Mouse (Mus musculus) embryo, embryonic 11 days (tissue): ENCODE measurements around the gene B3galt1.

ENCODE experiments used
- DNase-seq: peaks from one replicate; pipeline ENCODE4 v3.0.0-alpha.2; 2015

The B3galt1 gene

DNA sequence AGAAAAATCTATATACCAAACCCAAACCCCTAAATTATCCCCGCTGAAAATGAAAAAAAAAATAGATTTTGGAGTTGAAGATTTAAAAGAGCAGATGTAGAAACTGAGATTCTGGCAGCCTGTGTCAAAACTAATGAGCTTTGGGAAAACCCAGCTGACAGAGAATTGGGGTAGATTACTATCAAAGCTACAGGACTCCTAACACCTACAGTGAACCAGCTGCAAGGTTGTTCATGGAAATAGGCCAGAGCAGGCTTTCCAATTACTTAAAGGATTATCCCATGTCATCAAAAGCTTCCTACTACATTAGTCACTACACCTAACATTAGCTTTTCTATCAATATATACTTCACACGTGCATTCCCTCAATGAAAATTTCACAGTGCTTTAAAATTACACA lies 165.1 kb downstream of the B3galt1 start:
- DNase-seq: no peak

DNA sequence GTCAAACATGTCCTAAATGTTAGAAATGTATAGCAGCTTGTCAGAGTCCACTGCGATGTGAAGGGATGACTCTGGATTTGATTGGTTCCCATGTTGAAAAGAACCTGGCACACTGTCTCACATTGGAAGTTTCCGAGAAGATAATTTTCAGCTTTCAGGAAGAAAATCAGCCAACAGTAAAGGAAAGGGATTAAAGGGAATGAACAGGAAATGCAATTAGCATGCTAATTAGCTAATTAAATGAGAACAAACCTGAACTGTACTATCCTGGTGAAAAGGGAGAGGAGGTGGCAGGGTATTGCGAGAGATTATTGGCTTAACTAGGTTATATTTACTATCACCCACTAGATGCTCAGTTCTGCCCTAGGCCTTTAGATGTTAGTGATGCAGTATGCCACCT lies 185.9 kb downstream of the B3galt1 start:
- DNase-seq: no peak

DNA sequence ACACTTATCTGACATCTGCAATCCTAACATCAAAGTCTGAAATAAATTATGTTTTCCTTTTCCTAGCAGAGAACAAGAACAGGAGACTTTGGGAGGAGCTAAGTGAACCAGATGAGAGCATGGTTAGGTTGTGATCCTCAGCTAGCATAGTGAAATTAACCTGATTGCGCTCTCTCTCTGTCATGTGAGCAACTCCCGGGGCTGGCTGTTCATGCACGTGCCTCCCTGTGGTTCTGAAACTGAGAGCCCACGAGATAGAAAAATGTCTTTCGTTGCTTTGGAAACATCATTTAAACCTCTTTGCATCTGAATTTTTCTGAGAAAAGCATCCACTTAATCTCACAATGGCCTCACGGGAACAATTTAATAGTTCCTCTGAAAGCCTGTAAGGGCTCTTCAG lies 190.8 kb downstream of the B3galt1 start:
- DNase-seq: no peak

DNA sequence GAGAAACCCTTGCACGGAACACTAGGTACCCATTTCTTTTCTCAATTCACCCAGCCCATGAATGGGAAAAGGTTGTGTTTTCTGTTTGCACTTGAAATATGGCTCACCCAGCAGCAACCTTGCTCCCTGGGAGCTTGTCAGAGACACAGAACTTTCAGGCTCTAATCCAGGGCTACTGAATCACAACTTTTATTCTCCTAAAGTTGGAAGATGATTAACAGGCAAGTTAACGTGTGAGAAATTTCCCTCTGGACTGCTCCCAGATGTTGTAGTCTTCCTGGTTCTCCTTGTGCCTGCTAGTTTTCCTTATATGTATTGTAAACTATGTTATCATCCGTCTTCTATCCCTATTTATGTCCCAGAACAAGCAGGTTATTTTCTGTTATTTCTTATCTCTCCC lies 221.9 kb downstream of the B3galt1 start:
- no peak for DNase-seq

DNA sequence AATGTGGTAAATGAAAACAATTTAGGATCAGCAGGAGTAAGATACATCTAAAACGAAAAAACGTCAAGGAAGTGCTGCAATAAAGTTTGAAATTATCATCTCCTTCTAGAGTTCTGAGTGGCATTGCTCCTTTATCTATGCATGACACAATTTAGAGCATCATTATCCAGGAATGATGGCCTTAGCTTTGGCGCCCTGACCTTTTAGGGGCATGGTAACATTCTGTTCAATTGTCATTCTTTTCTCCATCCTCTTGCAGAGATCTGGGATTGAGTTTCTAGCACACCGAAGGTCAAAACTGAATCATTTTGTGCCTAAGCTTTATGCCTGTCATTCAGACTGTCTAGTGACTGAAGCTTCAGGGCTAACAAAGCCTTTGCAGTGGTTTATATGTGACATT lies 231.9 kb downstream of the B3galt1 start:
- DNase-seq: no peak

DNA sequence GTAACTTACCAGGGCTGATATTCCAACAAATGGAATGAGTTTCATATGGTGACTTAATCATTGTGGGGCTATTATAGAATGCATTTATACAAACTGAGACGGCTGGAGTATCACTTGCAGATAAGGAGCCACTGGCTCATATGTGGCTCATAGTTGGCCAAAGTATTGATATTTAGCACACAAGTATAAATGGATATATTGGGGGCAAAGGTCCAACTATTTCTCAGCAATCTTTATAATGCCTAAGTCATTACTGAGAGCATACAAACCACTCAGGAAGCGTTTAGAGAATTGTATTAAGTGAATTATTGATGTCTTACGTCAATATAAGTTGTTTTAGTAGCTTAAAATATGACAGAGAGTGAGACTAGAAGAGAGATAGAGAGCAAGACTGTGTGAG lies 234.3 kb downstream of the B3galt1 start:
- DNase-seq: no peak

DNA sequence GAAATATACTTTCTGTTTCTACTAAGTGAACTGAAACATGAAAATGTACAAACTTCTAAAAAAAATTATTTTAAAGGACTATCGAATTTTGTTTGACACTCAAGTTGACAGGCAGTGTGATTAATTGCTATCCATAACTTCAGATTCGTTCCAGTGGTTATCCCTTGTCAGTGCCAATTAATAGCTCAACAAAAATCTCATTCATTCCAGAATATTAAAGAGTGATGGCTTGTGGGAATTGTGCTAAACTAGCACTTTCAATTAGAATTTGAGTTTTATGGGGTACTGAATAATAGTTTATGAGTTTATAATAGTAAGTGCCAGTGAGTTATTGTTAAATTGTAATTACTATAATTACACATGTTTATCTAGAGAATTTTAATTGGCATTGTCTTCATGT lies 250.5 kb downstream of the B3galt1 start:
- DNase-seq: no peak

DNA sequence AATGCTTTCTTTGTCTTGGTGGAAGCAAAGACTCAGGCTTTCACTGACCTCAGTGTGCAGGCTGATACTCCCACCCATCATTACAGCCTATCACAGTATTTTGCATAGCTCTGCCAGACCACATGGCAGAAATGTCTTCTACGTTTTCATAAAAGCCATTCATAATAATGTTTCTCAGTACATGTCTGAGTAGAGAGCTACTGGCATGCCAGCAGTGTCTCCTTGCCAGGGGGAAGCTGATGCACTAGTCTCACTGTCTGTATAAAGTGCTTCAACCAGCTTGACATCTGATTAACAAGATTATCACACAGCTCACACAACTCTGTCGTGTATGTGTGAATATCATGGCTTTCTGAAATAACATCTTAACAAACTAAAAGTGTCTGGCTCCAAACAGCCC lies 252.3 kb downstream of the B3galt1 start:
- no peak for DNase-seq

DNA sequence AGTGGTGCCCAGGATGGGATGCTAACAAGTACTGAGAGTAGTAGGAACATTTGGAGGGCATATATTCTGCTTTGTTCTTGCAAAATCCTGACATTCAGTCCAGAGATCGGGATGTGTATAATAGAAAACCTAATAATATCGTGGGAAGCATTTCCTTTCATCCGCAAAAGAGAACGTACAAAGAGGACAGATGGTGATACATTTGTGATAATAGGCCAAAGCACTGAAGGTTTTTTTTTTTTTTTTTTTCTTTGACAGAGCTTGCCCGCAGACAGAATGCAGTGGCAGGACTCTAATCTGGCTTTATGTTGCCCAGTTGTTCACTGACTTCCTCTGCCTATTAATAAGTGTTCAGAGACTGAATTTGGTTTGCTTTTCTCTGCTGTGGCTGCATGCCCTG lies 256.7 kb downstream of the B3galt1 start:
- DNase-seq: no peak

DNA sequence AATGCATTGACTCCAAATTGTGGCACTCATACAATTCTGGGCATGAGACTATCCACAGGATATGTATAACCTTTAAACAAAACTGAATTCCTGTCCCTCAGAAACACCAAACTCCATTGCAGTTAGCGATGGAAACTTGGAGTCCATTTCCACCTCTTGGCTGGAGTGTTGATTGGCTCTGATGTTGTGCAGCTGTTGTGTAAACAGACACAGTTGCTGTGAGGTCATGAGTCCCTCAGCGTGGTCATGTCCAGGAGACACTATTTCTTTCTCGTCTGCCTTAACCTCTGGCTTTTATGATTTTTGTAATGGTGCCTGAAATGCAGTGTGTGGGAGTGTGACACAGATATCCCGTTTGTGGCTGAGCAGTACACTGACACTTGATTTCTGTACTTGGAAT lies 262.0 kb downstream of the B3galt1 start:
- DNase-seq: no peak

DNA sequence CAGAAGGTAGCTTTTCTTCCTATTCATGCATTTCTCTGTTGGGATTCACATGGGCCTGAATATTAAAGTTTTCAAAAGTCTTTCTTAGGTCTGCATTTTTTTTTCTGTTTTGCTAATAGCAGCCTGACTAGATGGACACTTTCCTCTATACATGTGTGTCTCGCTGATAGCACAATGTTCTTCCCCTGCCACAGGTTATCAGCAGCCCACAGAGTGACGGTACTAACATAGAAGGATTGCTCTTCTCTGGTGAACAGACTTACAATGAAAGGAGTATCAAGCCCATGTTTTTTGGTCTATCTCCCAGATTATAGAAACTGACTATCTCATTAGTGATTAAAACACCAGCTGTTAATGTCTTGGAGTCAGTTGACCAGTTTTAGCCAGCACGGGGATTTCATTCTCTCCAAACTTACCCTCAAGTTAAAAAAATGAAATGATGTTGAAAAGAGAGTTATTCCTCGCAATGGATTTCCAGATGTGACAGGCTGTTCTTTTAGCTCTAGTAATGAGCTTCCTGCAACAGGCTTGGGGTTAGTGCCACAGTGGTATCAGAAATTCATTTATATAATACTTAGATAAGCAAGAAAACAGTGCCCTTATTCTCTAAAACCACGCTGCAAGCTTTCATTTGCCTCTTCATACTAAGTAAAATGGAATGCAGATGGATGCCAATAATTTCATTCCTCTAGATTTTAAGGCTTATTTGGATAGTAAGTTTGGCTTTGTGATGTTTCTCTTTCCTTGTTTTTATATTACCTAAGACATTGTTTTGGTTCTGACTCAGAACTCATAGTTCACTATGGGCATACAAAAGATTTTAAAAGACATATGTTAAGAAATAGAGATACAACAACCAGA lies 263.6 kb downstream of the B3galt1 start:
- DNase-seq: no peak

DNA sequence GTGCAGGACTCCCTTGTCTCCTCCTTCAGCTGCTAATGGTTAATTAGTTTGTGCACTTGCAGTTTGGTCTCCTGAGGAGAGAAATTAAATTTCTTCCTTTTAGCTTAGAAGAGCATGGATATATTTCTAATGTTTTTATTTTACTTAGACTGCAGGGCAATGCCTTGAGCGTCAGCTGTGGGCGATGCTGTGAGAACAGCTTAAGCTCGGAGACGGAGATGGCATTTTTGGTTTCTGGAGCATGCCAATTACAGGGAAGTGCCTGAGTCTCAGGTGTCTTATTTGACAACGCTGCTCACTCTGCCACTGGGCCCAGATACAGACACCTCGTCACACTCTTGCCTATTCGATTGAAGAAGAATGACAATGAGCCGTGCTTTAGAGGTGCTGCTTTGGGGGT lies 282.1 kb downstream of the B3galt1 start:
- no peak for DNase-seq

DNA sequence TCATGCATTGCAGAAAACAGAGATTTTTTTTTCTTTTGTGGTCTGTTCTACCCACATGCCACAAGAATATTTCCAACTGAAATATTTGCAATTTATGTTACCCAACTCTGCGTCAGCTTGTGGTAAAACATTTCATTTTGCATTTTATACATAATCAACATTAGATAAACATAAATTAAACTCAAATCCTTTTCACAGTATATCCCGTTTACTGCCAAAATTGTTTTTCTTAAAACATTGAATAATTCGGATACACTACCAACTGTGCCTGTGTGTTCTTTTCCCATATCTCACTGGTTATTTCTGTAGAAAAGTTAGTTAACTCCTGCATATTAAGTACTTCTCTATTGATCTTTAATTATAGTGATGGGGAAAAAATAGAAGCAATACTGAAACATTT lies 285.1 kb downstream of the B3galt1 start:
- DNase-seq: no peak

DNA sequence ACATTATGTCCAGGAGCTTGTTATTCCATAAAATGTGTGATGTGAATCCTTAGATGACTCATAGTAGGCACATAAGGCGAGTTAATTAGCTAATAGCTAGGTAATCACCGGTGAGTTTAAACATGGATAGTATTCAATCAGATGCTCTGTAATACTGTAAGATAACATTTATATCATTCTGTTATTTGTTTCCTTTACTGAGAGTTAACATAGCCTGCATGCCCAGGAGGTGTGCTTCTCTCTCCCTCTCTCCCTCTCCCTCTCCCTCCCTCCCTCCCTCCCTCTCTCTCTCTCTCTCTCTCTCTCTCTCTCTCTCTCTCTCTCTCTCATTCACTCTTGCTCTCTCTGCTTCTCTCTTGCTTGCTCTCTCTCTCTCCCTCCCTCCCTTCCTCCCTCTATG lies 292.7 kb downstream of the B3galt1 start:
- no peak for DNase-seq

DNA sequence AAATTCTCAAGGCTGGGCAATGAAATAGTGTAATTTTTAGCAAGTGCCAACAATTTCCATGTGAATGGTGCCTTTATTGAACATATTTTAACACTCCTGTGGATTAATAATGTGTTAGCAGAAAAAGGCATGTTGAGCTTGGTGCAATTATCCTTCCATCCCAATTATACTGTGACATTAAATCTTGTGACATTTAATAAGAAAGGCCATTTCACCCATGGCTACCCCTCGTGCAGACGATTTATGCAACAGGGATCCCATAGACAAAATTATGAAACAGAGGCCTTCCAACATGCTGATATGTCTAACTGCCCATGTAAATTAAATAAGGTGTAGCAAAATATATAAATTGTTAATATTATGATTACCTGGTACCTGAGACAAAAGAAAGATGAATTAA lies 293.3 kb downstream of the B3galt1 start:
- DNase-seq: no peak

DNA sequence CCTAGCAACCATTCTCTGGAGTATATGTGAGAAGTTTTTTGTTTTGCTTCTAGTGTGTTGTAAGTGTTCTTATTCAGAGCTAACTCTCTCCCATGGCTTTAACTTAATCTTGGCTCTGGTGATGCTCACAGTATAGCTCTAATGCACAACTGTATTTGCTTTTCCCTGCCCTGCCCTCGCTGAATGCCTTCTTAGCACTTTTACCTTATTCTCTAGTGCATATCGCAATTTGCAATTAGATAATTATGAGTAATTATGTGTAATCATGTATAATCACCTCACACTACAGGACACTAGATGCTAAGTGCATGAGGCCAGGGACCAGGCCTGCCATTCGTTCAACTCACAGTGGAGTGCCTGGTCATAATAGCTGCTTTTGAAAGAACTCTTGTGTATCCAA lies 307.7 kb downstream of the B3galt1 start:
- DNase-seq: no peak

DNA sequence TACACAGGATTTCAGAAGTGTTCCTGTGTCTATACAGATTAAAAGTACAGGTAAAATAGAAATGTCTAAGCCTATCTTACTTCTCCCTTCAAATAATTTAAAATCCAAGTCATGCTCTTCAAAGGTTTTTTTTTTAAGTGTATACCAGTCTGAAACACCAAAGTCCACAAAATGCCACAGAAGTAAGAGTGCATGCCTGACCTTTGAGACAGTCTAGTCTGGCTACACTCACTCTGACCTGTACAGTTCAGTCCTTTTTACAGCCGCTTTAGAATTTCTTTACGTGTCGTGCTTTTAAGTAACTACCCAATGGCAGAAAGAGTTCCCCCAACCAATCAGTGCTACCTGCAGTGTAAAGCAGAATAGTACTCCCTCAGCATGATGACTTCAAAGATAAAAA lies 314.2 kb downstream of the B3galt1 start:
- DNase-seq: no peak

DNA sequence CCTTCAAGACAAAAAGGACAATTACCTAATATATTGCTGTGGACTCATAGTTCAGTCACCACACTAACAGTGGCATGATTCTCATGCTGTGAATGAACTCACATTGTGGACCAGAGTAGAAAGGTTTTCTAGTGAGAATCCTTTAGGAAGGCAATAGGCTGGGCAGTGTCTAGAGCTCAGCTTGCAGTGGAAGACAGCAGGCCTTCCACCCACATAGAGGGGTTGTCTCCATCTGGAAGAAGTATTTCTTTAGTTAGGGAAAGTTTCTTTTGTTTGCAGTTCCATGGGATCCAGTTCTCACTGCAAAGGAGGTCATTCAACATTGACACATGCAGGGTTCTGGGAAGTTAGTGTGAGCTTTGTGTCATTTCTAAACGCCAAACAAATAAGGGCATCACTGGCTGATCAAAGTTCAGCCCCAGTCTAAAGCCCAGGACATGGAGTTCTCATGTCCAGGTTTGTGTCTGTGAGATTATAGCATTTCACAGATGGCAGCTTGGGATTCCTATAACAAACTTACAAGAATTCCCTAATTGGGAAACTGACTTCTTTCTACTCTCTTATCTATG lies 316.1 kb downstream of the B3galt1 start:
- DNase-seq: no peak

DNA sequence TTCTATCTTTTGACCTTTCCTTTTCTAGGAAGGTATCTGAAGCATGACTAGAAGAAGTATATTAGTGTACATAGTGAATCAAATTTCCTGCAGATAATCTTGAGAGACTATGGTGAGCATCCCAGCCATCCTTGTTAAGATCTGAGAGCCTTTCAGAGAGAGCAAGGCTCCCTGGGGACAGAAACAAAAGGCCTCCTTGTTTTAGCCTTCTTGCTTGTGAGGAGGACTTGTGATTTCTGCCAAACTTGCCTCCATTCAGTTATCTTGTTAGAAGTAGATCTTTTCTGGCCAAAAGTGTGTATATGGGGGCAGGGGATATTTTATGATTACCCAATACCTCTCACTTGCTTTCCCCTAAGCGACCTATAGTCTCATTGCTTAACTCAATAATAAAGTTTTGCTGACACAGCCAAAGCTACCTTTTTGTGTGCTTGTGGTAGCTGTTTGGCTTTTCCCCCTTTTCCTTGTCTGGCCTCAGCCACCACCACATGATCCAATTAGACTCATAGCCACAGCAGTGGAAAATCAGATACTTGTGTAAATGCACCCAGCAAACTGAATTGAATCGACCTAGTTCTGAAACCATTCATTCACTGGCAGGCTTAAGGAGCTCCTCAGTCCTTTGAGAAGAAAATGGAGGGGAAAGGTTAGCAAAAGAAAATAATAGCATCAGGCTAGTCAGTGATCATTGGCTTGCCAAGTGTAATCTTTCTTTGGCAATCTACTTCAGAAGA lies 332.5 kb downstream of the B3galt1 start:
- DNase-seq: no peak

DNA sequence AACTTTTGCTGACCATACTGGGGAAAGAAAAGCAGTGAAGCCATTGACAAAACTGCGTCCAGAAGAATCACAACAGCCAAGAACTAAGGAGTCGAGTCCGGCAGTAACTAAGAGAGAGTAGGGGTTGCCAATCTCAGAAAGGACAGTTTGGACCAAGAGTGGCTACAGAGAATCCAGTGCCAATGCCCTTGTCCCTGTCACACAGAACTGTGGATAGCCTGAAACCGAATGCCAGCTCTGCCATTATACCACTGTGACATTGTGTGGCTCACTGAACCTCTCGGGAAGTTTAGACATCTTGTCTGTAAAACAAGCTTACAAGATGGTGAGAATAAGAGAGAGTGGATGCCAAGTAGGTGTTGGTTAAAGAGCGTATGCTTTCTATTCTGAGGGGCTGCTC lies 335.9 kb downstream of the B3galt1 start:
- no peak for DNase-seq

DNA sequence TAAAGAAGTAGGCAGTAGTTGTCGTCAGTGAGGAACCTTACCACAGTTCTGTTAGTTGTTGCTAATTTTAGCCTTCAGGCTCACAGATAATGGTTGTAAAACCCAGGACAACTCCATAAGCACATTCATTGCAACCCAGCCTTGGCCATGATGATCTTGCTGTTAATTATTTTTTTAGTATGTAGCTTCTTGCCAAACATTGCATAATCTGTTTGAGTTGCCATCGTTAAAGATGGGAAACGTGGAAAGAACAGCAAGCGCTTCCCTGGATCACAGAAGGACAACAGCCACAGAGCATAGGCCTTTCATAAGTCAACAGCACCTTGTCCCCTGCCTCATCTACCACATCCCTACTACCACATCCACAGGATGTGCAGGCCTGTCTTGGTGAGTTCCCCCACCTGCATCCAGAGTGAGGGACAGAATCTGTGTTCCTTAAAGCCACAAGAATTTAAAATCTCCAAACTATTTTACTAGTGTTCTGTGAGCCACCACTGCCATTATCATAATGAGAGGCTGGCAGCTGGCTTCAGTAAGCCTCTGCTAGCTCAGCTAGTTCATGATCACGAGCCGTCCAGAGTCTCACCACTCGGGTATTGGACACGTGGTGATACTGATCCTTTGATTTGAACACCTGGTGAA lies 337.1 kb downstream of the B3galt1 start:
- DNase-seq: no peak

DNA sequence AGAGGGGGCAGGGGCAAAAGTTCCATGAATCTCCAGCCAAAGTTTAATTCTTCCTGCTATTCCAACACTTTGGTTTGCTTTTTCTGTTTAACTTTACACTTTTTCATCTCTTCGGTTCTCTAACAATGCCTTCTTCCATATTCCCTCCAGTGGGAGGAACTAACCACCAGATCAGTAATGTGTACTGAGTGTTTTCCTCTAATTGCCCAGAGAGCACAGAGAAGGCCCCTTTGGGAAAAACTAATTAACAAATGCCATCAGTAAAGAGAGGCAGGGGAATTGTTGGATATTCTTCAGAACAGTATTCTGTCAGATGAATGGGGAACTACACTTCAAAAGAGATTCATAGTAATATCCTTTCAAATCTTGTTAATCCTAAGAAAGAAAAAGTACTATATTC lies 338.1 kb downstream of the B3galt1 start:
- no peak for DNase-seq

DNA sequence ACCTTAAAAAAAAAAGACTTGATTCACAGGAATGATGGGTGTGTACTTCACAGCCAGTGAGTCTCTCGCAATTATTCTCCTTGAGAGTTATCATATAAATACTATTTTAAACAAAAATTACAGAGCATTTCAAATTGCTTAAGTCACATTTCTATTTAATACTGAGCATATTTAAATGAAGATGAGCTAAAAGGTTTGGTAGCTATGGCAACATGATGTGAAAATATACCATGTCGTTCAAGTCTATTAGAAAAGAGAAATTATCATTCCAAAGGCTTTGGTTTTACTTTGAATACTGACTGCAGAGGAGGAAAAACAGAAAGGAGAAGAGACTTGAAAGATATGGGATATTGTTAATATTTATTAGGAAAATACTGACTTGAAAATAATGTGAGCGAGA lies 366.3 kb downstream of the B3galt1 start:
- DNase-seq: no peak

DNA sequence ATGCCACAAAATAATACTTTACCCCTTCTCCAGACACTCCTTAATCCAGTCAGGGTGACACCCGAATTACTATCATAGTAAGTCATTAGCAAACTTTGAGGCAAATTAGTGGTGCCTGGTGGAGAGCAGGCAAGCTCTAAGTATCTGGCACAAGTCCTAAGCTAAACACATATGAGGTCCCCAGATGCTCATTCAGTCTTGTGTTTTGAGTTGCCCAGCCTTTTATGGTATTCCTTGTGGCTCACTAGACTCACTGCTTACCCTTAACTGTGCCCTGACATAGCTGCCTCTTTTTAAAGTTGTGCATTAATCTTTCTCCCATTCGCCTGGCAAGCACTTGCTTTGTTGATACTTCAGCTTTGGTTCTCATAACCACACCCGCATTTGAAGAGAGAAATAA lies 382.7 kb downstream of the B3galt1 start:
- no peak for DNase-seq
